ENCODE assay signal across 7 mouse cellular contexts in genomic region chr19:47937443-47938406, GRCm38 (mm10). TPM values are rescaled to one million over a fixed set of nuclear protein-coding genes. Genes with fewer than 3 reads are reported as not detected.
DNase-seq lines count a peak whose midpoint lies in the region; TF ChIP-seq lines count a peak whose summit lies in the region.

Gene Cfap58, plus strand, starts transcription at chr19:47937675.

- intact Hi-C loops in heart, postnatal 10 days (cut with DNase I) = loop anchor here (10.0 kb wide), 1 partner anchor 203 kb away; the partner anchor contains the start of gene Sfr1
- intact Hi-C loops in left cerebral cortex, postnatal 10 days (cut with DNase I) = no loop called here

- no peak for TF ChIP-seq RAD21 in MEL (IDR thresholded peaks at IDR 0.05; ENCODE audit: low read depth, low read length)

- H3K9me3 ChIP-seq in MEL (replicated peaks; ENCODE audit: insufficient read depth, low read length) = no peaks in the 10 kb centered on the region
- no peaks in the 10 kb centered on the region for H3K9me3 ChIP-seq in embryonic facial prominence, embryonic 10.5 days
- no peaks in the 10 kb centered on the region for H3K9me3 ChIP-seq in megakaryocyte, embryonic 14.5 days

- no peaks in the 10 kb centered on the region for H3K79me2 ChIP-seq in MEL (ENCODE audit: control insufficient read depth, insufficient read depth, low read length, poor library complexity)

- H3K4me1 ChIP-seq in MEL (ENCODE audit: control insufficient read depth in 1 of 2, insufficient read depth in 2 of 2, low read length in 2 of 2) = 0 out of 4 replicates have a peak, but pooled peaks cover 0 to 3% of the 10 kb centered on the region in 2 experiments
- peaks cover 13% of the 10 kb centered on the region for H3K4me1 ChIP-seq in embryonic facial prominence, embryonic 10.5 days
- H3K4me1 ChIP-seq in megakaryocyte, embryonic 14.5 days = peaks cover 19% of the 10 kb centered on the region

- H3K4me3 ChIP-seq in MEL (ENCODE audit: control insufficient read depth in 1 of 2, insufficient read depth in 1 of 2, low read depth in 2 of 2, low read length in 2 of 2) = peak within 1 kb of the TSS; percentile 4 to 45; a peak in 2 of 4 replicates
- peak within 1 kb of the TSS; percentile 48 for H3K4me3 ChIP-seq in embryonic facial prominence, embryonic 10.5 days
- H3K4me3 ChIP-seq in megakaryocyte, embryonic 14.5 days (replicated peaks) = peak within 1 kb of the TSS; percentile 89

- no peaks in the 10 kb centered on the region for H3K36me3 ChIP-seq in MEL (ENCODE audit: control insufficient read depth in 1 of 2, insufficient read depth in 2 of 2, low read length in 2 of 2)
- no peaks in the 10 kb centered on the region for H3K36me3 ChIP-seq in embryonic facial prominence, embryonic 10.5 days (replicated peaks)
- H3K36me3 ChIP-seq in megakaryocyte, embryonic 14.5 days (replicated peaks; ENCODE audit: low read length) = no peaks in the 10 kb centered on the region

- TF ChIP-seq CTCF in MEL (IDR thresholded peaks at IDR 0.05 in 2 of 3, conservative IDR thresholded peaks at IDR 0.05 in 1 of 3; ENCODE audit: control insufficient read depth in 1 of 3, insufficient read depth in 1 of 3, low read depth in 2 of 3, low read length in 3 of 3, poor library complexity in 1 of 3, severe bottlenecking in 1 of 3) = no peak

- peak; percentile 86 for DNase-seq in CD4-positive helper T cell, adult 2 months (ENCODE audit: low read depth, low spot score)
- DNase-seq in MEL (ENCODE audit: low read depth, low spot score) = no peak
- DNase-seq in embryonic facial prominence, embryonic 10.5 days (ENCODE audit: low spot score) = peak; percentile 91
- DNase-seq in heart, postnatal 10 days = peak; percentile 54 to 58
- DNase-seq in left cerebral cortex, postnatal 10 days (ENCODE audit: extremely low spot score in 1 of 2, low spot score in 2 of 2) = peak; percentile 26 to 77
- DNase-seq in right cerebral cortex, postnatal 10 days (ENCODE audit: low spot score in 2 of 2) = peak; percentile 71 to 73

- 5% methylated on average over 41 of the region's 41 CpGs for WGBS in embryonic facial prominence, embryonic 10.5 days

- no peak within 1 kb of the TSS for H3K9ac ChIP-seq in MEL (ENCODE audit: control insufficient read depth, low read depth, low read length, poor library complexity, severe bottlenecking)

- TF ChIP-seq EP300 in MEL (IDR thresholded peaks at IDR 0.05; ENCODE audit: low read depth in 1 of 2, low read length in 2 of 2) = no peak

- TF ChIP-seq POLR2A in MEL (IDR thresholded peaks at IDR 0.05; ENCODE audit: control insufficient read depth in 1 of 2, insufficient read depth in 1 of 2, low read depth in 1 of 2, low read length in 2 of 2, poor library complexity in 1 of 2) = no peak

- no peaks in the 10 kb centered on the region for H3K27me3 ChIP-seq in MEL (ENCODE audit: control insufficient read depth in 1 of 2, insufficient read depth in 2 of 2, low read length in 2 of 2)
- H3K27me3 ChIP-seq in embryonic facial prominence, embryonic 10.5 days (replicated peaks; ENCODE audit: low read depth, poor library complexity, severe bottlenecking) = peaks cover 29% of the 10 kb centered on the region
- peaks cover 42% of the 10 kb centered on the region for H3K27me3 ChIP-seq in megakaryocyte, embryonic 14.5 days (replicated peaks)

- H3K27ac ChIP-seq in MEL (ENCODE audit: control insufficient read depth, low read depth, low read length) = no peak within 1 kb of the TSS
- no peak within 1 kb of the TSS for H3K27ac ChIP-seq in embryonic facial prominence, embryonic 10.5 days (replicated peaks)

TF ChIP-seq in MEL, 35 proteins besides CTCF, POLR2A, EP300 and RAD21:
- TF ChIP-seq TCF12 (IDR thresholded peaks at IDR 0.05; ENCODE audit: low read depth, low read length) (no peak), MYC (IDR thresholded peaks at IDR 0.05; ENCODE audit: low read depth, low read length) (no peak), E2F4 (IDR thresholded peaks at IDR 0.05; ENCODE audit: borderline replicate concordance, low read depth, low read length) (no peak), ELF1 (IDR thresholded peaks at IDR 0.05; ENCODE audit: low read depth, low read length) (no peak), USF2 (IDR thresholded peaks at IDR 0.05; ENCODE audit: borderline replicate concordance in 1 of 2, insufficient read depth in 1 of 2, low read depth in 1 of 2, low read length in 2 of 2) (no peak), BHLHE40 (IDR thresholded peaks at IDR 0.05; ENCODE audit: borderline replicate concordance, low read depth, low read length) (no peak), CHD2 (IDR thresholded peaks at IDR 0.05; ENCODE audit: low read length) (no peak), POLR2AphosphoS5 (IDR thresholded peaks at IDR 0.05; ENCODE audit: borderline replicate concordance, low read depth, low read length) (no peak), ZC3H11A (IDR thresholded peaks at IDR 0.05; ENCODE audit: low read depth, low read length) (no peak), RCOR1 (IDR thresholded peaks at IDR 0.05; ENCODE audit: low read depth, low read length) (no peak), GATA1 (IDR thresholded peaks at IDR 0.05; ENCODE audit: low read depth, low read length) (no peak), KAT2A (conservative IDR thresholded peaks at IDR 0.05; ENCODE audit: low read depth, low read length) (no peak), MAZ (IDR thresholded peaks at IDR 0.05; ENCODE audit: low read depth, low read length) (no peak), USF1 (IDR thresholded peaks at IDR 0.05; ENCODE audit: low read depth, low read length) (no peak), POLR2AphosphoS2 (IDR thresholded peaks at IDR 0.05; ENCODE audit: low read length) (no peak), NRF1 (IDR thresholded peaks at IDR 0.05; ENCODE audit: insufficient read depth, low read depth, low read length, poor library complexity, severe bottlenecking) (no peak)

RNA-seq across cellular contexts. Expression of gene Cfap58, which starts in this region (rescaled TPM):
- total RNA-seq in MEL (2012; rRNA removed) = not detected in 2 replicates
- polyA plus RNA-seq in MEL (2012; ENCODE audit: insufficient read depth in 1 of 2, insufficient read length in 2 of 2, low read depth in 1 of 2, low replicate concordance in 2 of 2, missing spikeins in 1 of 2) = not detected
- not detected in 2 replicates for polyA plus RNA-seq in embryonic facial prominence, embryonic 10.5 days (2016; fragmentation: Nextera tagmentation; extraction: Ambion mirVana)
- total RNA-seq in heart, postnatal 10 days (2021) = 1 to 10 TPM; 2.7 to 2.8 TPM
- total RNA-seq in left cerebral cortex, postnatal 10 days (2021) = 1 to 10 TPM in 1 of 2 experiments, under 1 TPM in 1; 0.54 to 1.2 TPM
- polyA plus RNA-seq in megakaryocyte, embryonic 14.5 days (2012; ENCODE audit: insufficient read depth, low replicate concordance) = not detected in 2 replicates

Comparison
In these comparisons a context has a peak if more than half of its experiments do, and no peak if none do; other contexts are left out.
1. Peak in DNase-seq and H3K4me3 ChIP-seq in embryonic facial prominence, embryonic 10.5 days; RNA of the gene not detected or under 1 TPM.
2. H3K4me3 ChIP-seq: peak in every context shown above with its lines; median percentile 89 in megakaryocyte, embryonic 14.5 days; 48 in embryonic facial prominence, embryonic 10.5 days; 24 in MEL.